9 mouse cellular contexts compared by ENCODE assay signal in the genomic region with DNA sequence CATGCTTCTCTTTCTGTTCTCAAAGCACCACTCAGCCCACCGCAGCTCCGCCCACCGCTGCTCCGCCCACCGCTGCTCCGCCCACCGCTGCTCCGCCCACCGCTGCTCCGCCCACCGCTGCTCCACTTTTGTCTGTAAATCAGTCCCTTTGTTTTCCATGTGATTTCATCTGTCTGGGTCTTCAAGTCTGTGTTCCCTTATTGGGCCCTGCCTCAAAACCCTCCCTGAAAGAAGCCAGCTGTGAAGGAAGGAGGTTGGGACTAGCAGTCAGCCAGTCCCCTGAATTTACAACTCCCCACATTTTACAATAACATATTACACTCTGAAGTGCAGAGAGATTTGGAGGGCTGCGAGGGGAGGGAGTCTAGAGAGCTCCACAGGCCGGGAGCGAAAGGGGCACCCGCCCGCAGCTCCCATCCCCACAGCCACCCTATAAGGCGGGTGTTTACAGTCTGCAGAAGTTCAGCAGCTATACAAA. TPM values are rescaled to one million over a fixed set of nuclear protein-coding genes. Genes with fewer than 3 reads are reported as not detected.
DNase-seq lines count a peak whose midpoint lies in the region; ATAC-seq and TF ChIP-seq lines count a peak whose summit lies in the region.
"Had no signal": no experiment of that assay in that cellular context is flagged by ENCODE, and none has a peak within 500 bp of the region (broad histone marks: within the 10 kb centered on the region; RNA-seq: fewer than 3 reads in every experiment).

No protein-coding gene starts in this region.

- ATAC-seq in midbrain, postnatal 0 days (ENCODE audit: low FRiP score): no peak
- 0 out of 2 replicates have a peak, but pooled peaks have one; percentile 33 for ATAC-seq in forebrain, embryonic 12.5 days (ENCODE audit: low FRiP score)
- peak; percentile 66; the same call in 1 of the 2 replicates for ATAC-seq in limb, embryonic 13.5 days (ENCODE audit: low FRiP score, low read depth)

- WGBS in midbrain, embryonic 10.5 days: 12% methylated on average over 17 of the region's 17 CpGs
- WGBS in midbrain, postnatal 0 days: 23% methylated on average over 13 of the region's 17 CpGs
- 8% methylated on average over 15 of the region's 17 CpGs for WGBS in forebrain, embryonic 12.5 days
- 15% methylated on average over 15 of the region's 17 CpGs for WGBS in limb, embryonic 13.5 days
- 28% methylated on average over 17 of the region's 17 CpGs for WGBS in small intestine, adult 2 months

- no peaks in the 10 kb centered on the region for H3K36me3 ChIP-seq in midbrain, embryonic 10.5 days
- no peaks in the 10 kb centered on the region for H3K36me3 ChIP-seq in midbrain, postnatal 0 days (ENCODE audit: insufficient read depth, low read length)
- H3K36me3 ChIP-seq in forebrain, embryonic 12.5 days (replicated peaks): no peaks in the 10 kb centered on the region
- H3K36me3 ChIP-seq in limb, embryonic 13.5 days: no peaks in the 10 kb centered on the region
- peaks cover 10% of the 10 kb centered on the region for H3K36me3 ChIP-seq in small intestine, adult 2 months (ENCODE audit: control insufficient read depth, insufficient read depth, low read length)

- peak overlapping the region; percentile 42; the same call in 1 of the 2 replicates for H3K27ac ChIP-seq in midbrain, embryonic 10.5 days (replicated peaks)
- no peak overlapping the region for H3K27ac ChIP-seq in midbrain, postnatal 0 days (ENCODE audit: low read depth, low read length)
- no peak overlapping the region for H3K27ac ChIP-seq in forebrain, embryonic 12.5 days
- H3K27ac ChIP-seq in limb, embryonic 13.5 days: peak overlapping the region; percentile 52; the same call in 1 of the 2 replicates
- peak overlapping the region; percentile 32 for H3K27ac ChIP-seq in small intestine, adult 2 months (ENCODE audit: insufficient read depth, low read depth, low read length)

- H3K9ac ChIP-seq in midbrain, postnatal 0 days (replicated peaks; ENCODE audit: low read length, poor library complexity, severe bottlenecking): no peak overlapping the region
- H3K9ac ChIP-seq in forebrain, embryonic 12.5 days: no peak overlapping the region
- no peak overlapping the region for H3K9ac ChIP-seq in limb, embryonic 13.5 days

- H3K9me3 ChIP-seq in midbrain, embryonic 10.5 days (replicated peaks): no peaks in the 10 kb centered on the region
- no peaks in the 10 kb centered on the region for H3K9me3 ChIP-seq in midbrain, postnatal 0 days (ENCODE audit: low read length)
- no peaks in the 10 kb centered on the region for H3K9me3 ChIP-seq in forebrain, embryonic 12.5 days
- H3K9me3 ChIP-seq in limb, embryonic 13.5 days: no peaks in the 10 kb centered on the region

- H3K4me3 ChIP-seq in midbrain, embryonic 10.5 days: peak overlapping the region; percentile 26
- H3K4me3 ChIP-seq in midbrain, postnatal 0 days (ENCODE audit: low read depth, low read length): no peak overlapping the region
- H3K4me3 ChIP-seq in forebrain, embryonic 12.5 days (replicated peaks): no peak overlapping the region
- no peak overlapping the region for H3K4me3 ChIP-seq in limb, embryonic 13.5 days
- H3K4me3 ChIP-seq in small intestine, adult 2 months (ENCODE audit: low read depth, low read length): peak overlapping the region; percentile 24; the same call in 1 of the 2 replicates

- no peak for TF ChIP-seq POLR2A in small intestine, adult 2 months (IDR thresholded peaks at IDR 0.05; ENCODE audit: low read depth, low read length)

- TF ChIP-seq CTCF in midbrain, postnatal 0 days (IDR thresholded peaks at IDR 0.05): no peak
- TF ChIP-seq CTCF in small intestine, adult 2 months (IDR thresholded peaks at IDR 0.05; ENCODE audit: extremely low read depth, insufficient read length, insufficient replicate concordance, low read depth, low read length): no peak

- H3K4me1 ChIP-seq in midbrain, embryonic 10.5 days: peaks cover 5% of the 10 kb centered on the region
- no peaks in the 10 kb centered on the region for H3K4me1 ChIP-seq in midbrain, postnatal 0 days (ENCODE audit: insufficient read depth, low read length)
- H3K4me1 ChIP-seq in forebrain, embryonic 12.5 days: 0 out of 2 replicates have a peak, but pooled peaks cover 2% of the 10 kb centered on the region
- peaks cover 7% of the 10 kb centered on the region; the same call in 1 of the 2 replicates for H3K4me1 ChIP-seq in limb, embryonic 13.5 days
- peaks cover 21% of the 10 kb centered on the region for H3K4me1 ChIP-seq in small intestine, adult 2 months (ENCODE audit: control insufficient read depth, insufficient read depth, insufficient read length, low read length)

- no peak overlapping the region for H3K4me2 ChIP-seq in midbrain, postnatal 0 days (ENCODE audit: low read depth, low read length, poor library complexity, severe bottlenecking)
- peak overlapping the region; percentile 26; the same call in 1 of the 2 replicates for H3K4me2 ChIP-seq in forebrain, embryonic 12.5 days
- H3K4me2 ChIP-seq in limb, embryonic 13.5 days (replicated peaks): peak overlapping the region; percentile 37

- peak; percentile 26 for DNase-seq in midbrain, embryonic 10.5 days (ENCODE audit: low spot score)
- no peak for DNase-seq in midbrain, postnatal 0 days (ENCODE audit: low spot score)
- peak; percentile 69 to 72 for DNase-seq in heart, postnatal 36 days
- DNase-seq in cerebellum, adult 11-12 months: no peak
- no peak for DNase-seq in left cerebral cortex, postnatal 14 days (ENCODE audit: low spot score in 2 of 2)

- intact Hi-C loops in heart, postnatal 36 days (cut with DNase I): no loop called here
- intact Hi-C loops in left cerebral cortex, postnatal 14 days (cut with DNase I): no loop called here

- H3K27me3 ChIP-seq in midbrain, embryonic 10.5 days (ENCODE audit: low read depth, poor library complexity, severe bottlenecking): peaks cover 33% of the 10 kb centered on the region
- no peaks in the 10 kb centered on the region for H3K27me3 ChIP-seq in midbrain, postnatal 0 days (ENCODE audit: insufficient read depth, low read length)
- H3K27me3 ChIP-seq in forebrain, embryonic 12.5 days: peaks cover 16% of the 10 kb centered on the region
- H3K27me3 ChIP-seq in limb, embryonic 13.5 days: 0 out of 2 replicates have a peak, but pooled peaks cover 8% of the 10 kb centered on the region
- no peaks in the 10 kb centered on the region for H3K27me3 ChIP-seq in small intestine, adult 2 months (ENCODE audit: control insufficient read depth, insufficient read depth, low read length)

RNA-seq across cellular contexts. Expression of a gene that starts 18.1 kb away (rescaled TPM):
- polyA plus RNA-seq in midbrain, embryonic 10.5 days (2016; fragmentation: Nextera tagmentation; extraction: Ambion mirVana): not detected in 2 replicates
- total RNA-seq in midbrain, postnatal 0 days (2014; rRNA removed): not detected in 2 replicates
- not detected in 2 replicates for polyA plus RNA-seq in midbrain, postnatal 0 days (2015; fragmentation: Nextera tagmentation; extraction: Ambion mirVana)
- polyA plus RNA-seq in forebrain, embryonic 12.5 days (2016; fragmentation: Nextera tagmentation; extraction: Ambion mirVana): not detected in 2 replicates
- total RNA-seq in heart, postnatal 36 days (2021): not detected
- polyA plus RNA-seq in limb, embryonic 13.5 days (2015; fragmentation: Nextera tagmentation; extraction: Ambion mirVana): not detected in 2 replicates
- polyA plus RNA-seq in small intestine, adult 2 months (2012; rRNA removed): not detected in 2 replicates
- not detected for total RNA-seq in left cerebral cortex, postnatal 14 days (2021)
- total RNA-seq: MEL had no signal

RNA-seq across cellular contexts. Expression of a gene that starts 37.6 kb away (rescaled TPM):
- 38.1 and 38.7 TPM in 2 replicates for polyA plus RNA-seq in midbrain, embryonic 10.5 days (2016; fragmentation: Nextera tagmentation; extraction: Ambion mirVana)
- total RNA-seq in midbrain, postnatal 0 days (2014; rRNA removed): 42.5 and 50.8 TPM in 2 replicates
- polyA plus RNA-seq in midbrain, postnatal 0 days (2015; fragmentation: Nextera tagmentation; extraction: Ambion mirVana): 13.9 and 14.0 TPM in 2 replicates
- 47.5 and 49.5 TPM in 2 replicates for polyA plus RNA-seq in forebrain, embryonic 12.5 days (2016; fragmentation: Nextera tagmentation; extraction: Ambion mirVana)
- total RNA-seq in heart, postnatal 36 days (2021): 10 to 100 TPM; 60.5 to 71.4 TPM
- polyA plus RNA-seq in limb, embryonic 13.5 days (2015; fragmentation: Nextera tagmentation; extraction: Ambion mirVana): 63.1 and 71.3 TPM in 2 replicates
- 2.4 and 3.3 TPM in 2 replicates for polyA plus RNA-seq in small intestine, adult 2 months (2012; rRNA removed)
- total RNA-seq in left cerebral cortex, postnatal 14 days (2021): 10 to 100 TPM; 31.0 to 34.5 TPM

RNA-seq across cellular contexts. Expression of a gene that starts 47.8 kb away (rescaled TPM):
- 0.02 TPM in 1 of 2 replicates, not detected in the other for polyA plus RNA-seq in midbrain, embryonic 10.5 days (2016; fragmentation: Nextera tagmentation; extraction: Ambion mirVana)
- 1.6 and 1.7 TPM in 2 replicates for total RNA-seq in midbrain, postnatal 0 days (2014; rRNA removed)
- polyA plus RNA-seq in midbrain, postnatal 0 days (2015; fragmentation: Nextera tagmentation; extraction: Ambion mirVana): 1.1 and 1.2 TPM in 2 replicates
- 0.13 and 0.20 TPM in 2 replicates for polyA plus RNA-seq in forebrain, embryonic 12.5 days (2016; fragmentation: Nextera tagmentation; extraction: Ambion mirVana)
- 100 to 1,000 TPM; 988 to 990 TPM for total RNA-seq in heart, postnatal 36 days (2021)
- polyA plus RNA-seq in limb, embryonic 13.5 days (2015; fragmentation: Nextera tagmentation; extraction: Ambion mirVana): 8.8 and 9.8 TPM in 2 replicates
- 29.9 and 102 TPM in 2 replicates for polyA plus RNA-seq in small intestine, adult 2 months (2012; rRNA removed)
- 1 to 10 TPM; 1.3 to 1.6 TPM for total RNA-seq in left cerebral cortex, postnatal 14 days (2021)
- total RNA-seq: MEL had no signal

RNA-seq across cellular contexts. Expression of a gene that starts 59.2 kb away (rescaled TPM):
- polyA plus RNA-seq in midbrain, embryonic 10.5 days (2016; fragmentation: Nextera tagmentation; extraction: Ambion mirVana): 0.12 and 0.35 TPM in 2 replicates
- total RNA-seq in midbrain, postnatal 0 days (2014; rRNA removed): not detected in 2 replicates
- polyA plus RNA-seq in midbrain, postnatal 0 days (2015; fragmentation: Nextera tagmentation; extraction: Ambion mirVana): 0.10 and 0.14 TPM in 2 replicates
- polyA plus RNA-seq in forebrain, embryonic 12.5 days (2016; fragmentation: Nextera tagmentation; extraction: Ambion mirVana): 0.19 and 0.28 TPM in 2 replicates
- 1 to 10 TPM; 2.2 to 3.1 TPM for total RNA-seq in heart, postnatal 36 days (2021)
- polyA plus RNA-seq in limb, embryonic 13.5 days (2015; fragmentation: Nextera tagmentation; extraction: Ambion mirVana): 0.42 TPM in 1 of 2 replicates, not detected in the other
- not detected in 2 replicates for polyA plus RNA-seq in small intestine, adult 2 months (2012; rRNA removed)
- total RNA-seq in left cerebral cortex, postnatal 14 days (2021): not detected
- total RNA-seq: MEL had no signal

Comparison
In these comparisons a context has a peak if more than half of its experiments do, and no peak if none do; other contexts are left out.
1. DNase-seq: peak in midbrain, embryonic 10.5 days (single experiment) and heart, postnatal 36 days (2 of 2); none in midbrain, postnatal 0 days (single experiment), cerebellum, adult 11-12 months (single experiment) and left cerebral cortex, postnatal 14 days (0 of 2).
2. H3K27ac ChIP-seq: peak in midbrain, embryonic 10.5 days (single experiment), limb, embryonic 13.5 days (single experiment) and small intestine, adult 2 months (single experiment); none in midbrain, postnatal 0 days (single experiment) and forebrain, embryonic 12.5 days (single experiment).
3. H3K4me3 ChIP-seq: peak in midbrain, embryonic 10.5 days (single experiment) and small intestine, adult 2 months (single experiment); none in midbrain, postnatal 0 days (single experiment), forebrain, embryonic 12.5 days (single experiment) and limb, embryonic 13.5 days (single experiment).